Mouse (Mus musculus): ENCODE measurements around the gene Fgfr2. TPM values are rescaled to one million over a fixed set of nuclear protein-coding genes. Genes with fewer than 3 reads are reported as not detected.
A peak's percentile ranks its signal among the peaks of the same experiment; 100 is the strongest.

Gene Fgfr2
- polyA plus RNA-seq, 1 experiment: 114 TPM

DNA sequence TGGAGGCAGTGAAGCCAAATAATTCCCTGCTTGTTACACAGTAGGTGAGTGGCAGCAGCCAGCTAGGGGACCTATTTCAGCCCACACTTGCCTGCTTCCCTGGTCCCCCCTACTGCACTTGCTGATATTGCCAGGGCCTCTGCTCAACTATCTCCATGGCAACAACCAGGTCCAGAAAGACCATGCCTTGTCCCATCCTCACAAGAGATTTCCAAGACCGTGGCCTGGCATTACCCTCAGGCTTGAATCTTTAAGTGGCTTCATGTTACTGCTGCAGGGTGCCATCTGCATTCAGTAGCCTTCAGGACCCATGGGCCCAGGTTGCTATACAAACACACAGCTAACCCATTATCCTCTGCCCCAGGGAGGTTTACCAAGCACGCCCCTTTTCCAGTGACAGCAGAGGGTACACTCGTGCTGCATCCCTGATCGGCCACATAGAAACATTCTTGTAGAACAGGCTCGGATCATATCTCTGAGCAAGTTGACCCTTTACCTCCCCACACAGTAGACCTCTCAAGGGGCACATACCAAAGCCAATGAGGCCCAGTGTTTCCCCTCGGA lies 128.4 kb downstream of the Fgfr2 start:
- TF ChIP-seq CTCF (IDR thresholded peaks at IDR 0.05; ENCODE audit: insufficient read depth, low read length) (no peak), POLR2A (IDR thresholded peaks at IDR 0.05; ENCODE audit: borderline replicate concordance, extremely low read depth, low read depth, low read length) (no peak)
- Histone ChIP-seq H3K4me3 (replicated peaks; ENCODE audit: extremely low read depth, low read depth, low read length) (no peak overlapping the region), H3K4me1 (ENCODE audit: control insufficient read depth, insufficient read depth, low read length) (no peaks in the 10 kb centered on the region)
- 82% methylated on average over 6 of the region's 6 CpGs for WGBS
- DNase-seq: no peak

DNA sequence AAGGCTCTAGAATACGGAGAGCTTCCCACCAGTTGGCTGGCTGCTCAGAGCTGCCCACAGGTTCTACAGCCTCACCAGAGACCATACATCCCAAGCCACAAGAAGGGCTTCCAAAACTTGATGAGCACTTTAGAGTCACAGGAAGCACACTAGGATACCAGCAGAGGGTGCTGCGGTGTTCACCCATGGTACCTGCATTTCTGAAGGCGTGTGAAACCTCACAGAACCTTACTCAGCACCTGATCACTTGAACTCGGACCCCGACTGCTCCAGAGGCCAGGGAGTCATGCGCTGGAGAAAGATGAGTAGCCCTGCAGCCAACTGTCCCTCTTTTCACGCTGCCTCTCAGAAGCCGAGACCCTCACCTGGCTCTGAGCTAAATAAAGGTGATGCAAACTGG lies 129.0 kb downstream of the Fgfr2 start:
- Histone ChIP-seq H3K4me1 (ENCODE audit: control insufficient read depth, insufficient read depth, low read length) (no peaks in the 10 kb centered on the region), H3K4me3 (replicated peaks; ENCODE audit: extremely low read depth, low read depth, low read length) (no peak overlapping the region)
- TF ChIP-seq CTCF (IDR thresholded peaks at IDR 0.05; ENCODE audit: insufficient read depth, low read length) (peak; percentile 26; the same call in 1 of the 2 replicates), POLR2A (IDR thresholded peaks at IDR 0.05; ENCODE audit: borderline replicate concordance, extremely low read depth, low read depth, low read length) (no peak)
- WGBS: 82% methylated on average over 8 of the region's 8 CpGs
- no peak for DNase-seq

DNA sequence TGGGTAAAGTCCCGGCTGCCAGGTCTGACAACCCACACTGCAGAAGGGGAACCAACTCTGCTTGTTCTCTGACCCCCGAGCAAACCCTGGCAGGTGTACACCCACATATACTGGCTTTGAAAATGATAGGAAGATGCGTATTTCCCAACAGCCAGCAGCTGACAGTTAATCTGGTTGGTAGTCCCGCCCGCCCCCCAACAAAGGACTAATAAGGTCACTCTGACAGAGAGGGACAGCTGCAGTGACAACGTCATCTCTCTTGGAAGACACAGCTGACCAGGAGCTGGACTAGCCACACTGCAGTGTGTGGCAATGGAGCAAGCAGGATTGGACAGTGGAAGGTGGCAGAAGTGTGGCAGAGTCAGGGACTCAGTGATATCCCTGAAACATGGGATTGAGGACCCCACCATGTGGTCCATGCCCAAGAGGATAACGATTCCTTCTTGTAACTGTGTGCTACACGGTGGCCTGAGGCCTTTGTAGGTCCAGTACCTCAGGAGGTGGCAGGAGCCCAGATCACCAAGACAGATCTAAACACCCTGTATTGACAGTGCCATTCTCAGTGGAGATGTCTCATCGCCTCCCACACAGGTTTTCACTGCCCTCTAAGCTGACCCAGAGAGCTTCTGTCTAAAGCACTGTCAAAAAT lies 130.1 kb downstream of the Fgfr2 start:
- WGBS: 90% methylated on average over 9 of the region's 9 CpGs
- no peak overlapping the region for H3K4me3 ChIP-seq (replicated peaks; ENCODE audit: extremely low read depth, low read depth, low read length)
- no peaks in the 10 kb centered on the region for H3K4me1 ChIP-seq (ENCODE audit: control insufficient read depth, insufficient read depth, low read length)
- TF ChIP-seq CTCF (IDR thresholded peaks at IDR 0.05; ENCODE audit: insufficient read depth, low read length): no peak
- no peak for TF ChIP-seq POLR2A (IDR thresholded peaks at IDR 0.05; ENCODE audit: borderline replicate concordance, extremely low read depth, low read depth, low read length)
- DNase-seq: no peak

- peak; percentile 3 for DNase-seq
- no peak for TF ChIP-seq POLR2A (IDR thresholded peaks at IDR 0.05; ENCODE audit: borderline replicate concordance, extremely low read depth, low read depth, low read length)
- no peaks in the 10 kb centered on the region for H3K4me1 ChIP-seq (ENCODE audit: control insufficient read depth, insufficient read depth, low read length)
- 91% methylated on average over 14 of the region's 14 CpGs for WGBS
- H3K4me3 ChIP-seq (replicated peaks; ENCODE audit: extremely low read depth, low read depth, low read length): no peak overlapping the region
Measured at GRCm38 (mm10) chr7:132991240-132991900, 131.8 kb downstream of the Fgfr2 start.

DNA sequence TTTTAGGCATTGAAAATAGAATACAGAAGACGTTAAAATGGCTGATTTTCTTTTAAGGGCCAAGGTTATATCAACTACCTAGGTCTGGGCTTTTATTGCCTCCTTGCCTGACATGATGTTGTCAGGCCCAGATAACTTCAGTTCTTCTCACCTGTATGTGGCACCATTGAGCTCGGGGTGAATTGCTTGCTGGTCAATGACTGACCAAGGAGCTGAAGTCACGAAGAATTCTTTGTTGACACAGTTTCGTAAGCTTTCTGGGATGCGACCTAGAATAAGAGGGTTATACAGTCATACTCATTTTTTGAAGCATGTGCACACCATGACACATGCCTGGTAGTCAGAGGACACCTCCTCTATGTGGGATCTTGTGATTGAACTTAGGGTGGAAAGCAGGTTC lies 133.3 kb downstream of the Fgfr2 start:
- 70% methylated on average over 5 of the region's 5 CpGs for WGBS
- H3K4me3 ChIP-seq (replicated peaks; ENCODE audit: extremely low read depth, low read depth, low read length): no peak overlapping the region
- no peak for DNase-seq
- no peaks in the 10 kb centered on the region for H3K4me1 ChIP-seq (ENCODE audit: control insufficient read depth, insufficient read depth, low read length)
- TF ChIP-seq POLR2A (IDR thresholded peaks at IDR 0.05; ENCODE audit: borderline replicate concordance, extremely low read depth, low read depth, low read length) (no peak), CTCF (IDR thresholded peaks at IDR 0.05; ENCODE audit: insufficient read depth, low read length) (no peak)

GRCm38 (mm10) chr7:132982639-132983038 lies 140.5 kb downstream of the Fgfr2 start:
- 35% methylated on average over 3 of the region's 3 CpGs for WGBS
- peaks cover 3% of the 10 kb centered on the region; the same call in 1 of the 2 replicates for H3K4me1 ChIP-seq (ENCODE audit: control insufficient read depth, insufficient read depth, low read length)
- no peak overlapping the region for H3K4me3 ChIP-seq (replicated peaks; ENCODE audit: extremely low read depth, low read depth, low read length)
- DNase-seq: no peak
- no peak for TF ChIP-seq POLR2A (IDR thresholded peaks at IDR 0.05; ENCODE audit: borderline replicate concordance, extremely low read depth, low read depth, low read length)
- no peak for TF ChIP-seq CTCF (IDR thresholded peaks at IDR 0.05; ENCODE audit: insufficient read depth, low read length)

- DNase-seq: no peak
- no peak for TF ChIP-seq POLR2A (IDR thresholded peaks at IDR 0.05; ENCODE audit: borderline replicate concordance, extremely low read depth, low read depth, low read length)
- TF ChIP-seq CTCF (IDR thresholded peaks at IDR 0.05; ENCODE audit: insufficient read depth, low read length): no peak
- Histone ChIP-seq H3K4me1 (ENCODE audit: control insufficient read depth, insufficient read depth, low read length) (peaks cover 3% of the 10 kb centered on the region; the same call in 1 of the 2 replicates), H3K4me3 (replicated peaks; ENCODE audit: extremely low read depth, low read depth, low read length) (no peak overlapping the region)
- 76% methylated on average over 2 of the region's 2 CpGs for WGBS
Measured at GRCm38 (mm10) chr7:132977981-132978380, 145.2 kb downstream of the Fgfr2 start.

GRCm38 (mm10) chr7:132976079-132976478 lies 147.1 kb downstream of the Fgfr2 start:
- no peak for DNase-seq
- no peaks in the 10 kb centered on the region for H3K4me1 ChIP-seq (ENCODE audit: control insufficient read depth, insufficient read depth, low read length)
- TF ChIP-seq CTCF (IDR thresholded peaks at IDR 0.05; ENCODE audit: insufficient read depth, low read length): no peak
- no peak for TF ChIP-seq POLR2A (IDR thresholded peaks at IDR 0.05; ENCODE audit: borderline replicate concordance, extremely low read depth, low read depth, low read length)
- WGBS: 73% methylated on average over 2 of the region's 2 CpGs
- no peak overlapping the region for H3K4me3 ChIP-seq (replicated peaks; ENCODE audit: extremely low read depth, low read depth, low read length)

DNA sequence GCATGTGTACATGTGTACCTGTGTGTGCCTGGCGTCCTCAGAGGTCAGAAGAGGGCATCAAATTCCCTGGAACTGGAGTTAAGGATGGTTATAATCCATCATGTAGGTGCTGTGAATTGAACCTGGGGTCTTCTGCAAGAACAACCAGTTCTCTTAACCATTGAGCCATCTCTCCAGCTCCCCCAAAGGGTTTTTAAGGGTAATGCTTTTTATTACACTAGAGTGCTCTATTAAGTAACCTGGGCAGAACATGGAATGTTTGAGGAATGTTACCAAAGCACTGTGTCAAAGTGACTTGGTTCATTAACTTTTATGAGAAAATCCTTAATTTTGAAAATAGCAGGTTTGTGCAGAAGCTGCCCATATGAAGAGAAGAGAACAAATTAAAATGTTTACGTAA lies 151.1 kb downstream of the Fgfr2 start:
- Histone ChIP-seq H3K4me3 (replicated peaks; ENCODE audit: extremely low read depth, low read depth, low read length) (no peak overlapping the region), H3K4me1 (ENCODE audit: control insufficient read depth, insufficient read depth, low read length) (peaks cover 5% of the 10 kb centered on the region)
- DNase-seq: no peak
- TF ChIP-seq CTCF (IDR thresholded peaks at IDR 0.05; ENCODE audit: insufficient read depth, low read length): no peak
- no peak for TF ChIP-seq POLR2A (IDR thresholded peaks at IDR 0.05; ENCODE audit: borderline replicate concordance, extremely low read depth, low read depth, low read length)
- WGBS: 96% methylated on average over 2 of the region's 2 CpGs

DNA sequence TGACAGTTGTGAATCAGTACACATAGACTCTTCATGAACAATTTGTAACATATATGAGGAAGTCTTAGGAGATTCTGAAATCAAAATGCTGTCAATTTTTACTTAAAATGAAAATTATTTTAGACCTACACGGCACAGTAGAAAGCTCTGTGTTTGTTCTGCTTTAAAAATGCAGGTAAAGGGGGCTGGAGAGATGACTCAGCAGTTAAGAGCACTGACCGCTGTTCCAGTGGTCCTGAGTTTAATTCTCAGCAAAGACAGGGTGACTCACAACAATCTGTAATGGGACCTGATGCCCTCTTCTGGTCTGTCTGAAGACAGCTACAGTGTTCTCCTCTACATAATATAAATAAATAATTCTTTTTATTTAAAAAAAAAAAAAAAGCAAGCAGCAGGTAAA lies 157.4 kb downstream of the Fgfr2 start:
- WGBS: 76% methylated on average over 2 of the region's 2 CpGs
- TF ChIP-seq CTCF (IDR thresholded peaks at IDR 0.05; ENCODE audit: insufficient read depth, low read length): no peak
- TF ChIP-seq POLR2A (IDR thresholded peaks at IDR 0.05; ENCODE audit: borderline replicate concordance, extremely low read depth, low read depth, low read length): no peak
- Histone ChIP-seq H3K4me1 (ENCODE audit: control insufficient read depth, insufficient read depth, low read length) (peaks cover 5% of the 10 kb centered on the region), H3K4me3 (replicated peaks; ENCODE audit: extremely low read depth, low read depth, low read length) (no peak overlapping the region)
- DNase-seq: no peak
